Mouse (Mus musculus): ENCODE data around the gene Tsen54. TPM values are rescaled to one million over a fixed set of nuclear protein-coding genes. Genes with fewer than 3 reads are reported as not detected.

Gene Tsen54
- polyA plus RNA-seq, 1 experiment, result 24.2 TPM

- TF ChIP-seq CTCF (IDR thresholded peaks at IDR 0.05; ENCODE audit: borderline replicate concordance, extremely low read depth, insufficient read depth, insufficient read length), result no peak
- TF ChIP-seq POLR2A (IDR thresholded peaks at IDR 0.05; ENCODE audit: borderline replicate concordance, extremely low read depth, insufficient read depth, insufficient read length, poor library complexity, severe bottlenecking), result no peak
- DNase-seq (ENCODE audit: low read depth), result peak; percentile 85
These were observed 35.4 kb upstream of the Tsen54 start for GRCm38 (mm10) chr11:115779038-115779571.

GRCm38 (mm10) chr11:115780141-115781070, 34.1 kb upstream of the Tsen54 start:
- DNase-seq (ENCODE audit: low read depth), result peak; percentile 93
- TF ChIP-seq POLR2A (IDR thresholded peaks at IDR 0.05; ENCODE audit: borderline replicate concordance, extremely low read depth, insufficient read depth, insufficient read length, poor library complexity, severe bottlenecking) (no peak), CTCF (IDR thresholded peaks at IDR 0.05; ENCODE audit: borderline replicate concordance, extremely low read depth, insufficient read depth, insufficient read length) (no peak)

GRCm38 (mm10) chr11:115786473-115786872, 28.1 kb upstream of the Tsen54 start:
- TF ChIP-seq POLR2A (IDR thresholded peaks at IDR 0.05; ENCODE audit: borderline replicate concordance, extremely low read depth, insufficient read depth, insufficient read length, poor library complexity, severe bottlenecking), result no peak
- TF ChIP-seq CTCF (IDR thresholded peaks at IDR 0.05; ENCODE audit: borderline replicate concordance, extremely low read depth, insufficient read depth, insufficient read length), result no peak
- DNase-seq (ENCODE audit: low read depth), result no peak

GRCm38 (mm10) chr11:115789787-115790186, 24.7 kb upstream of the Tsen54 start:
- TF ChIP-seq POLR2A (IDR thresholded peaks at IDR 0.05; ENCODE audit: borderline replicate concordance, extremely low read depth, insufficient read depth, insufficient read length, poor library complexity, severe bottlenecking) (no peak), CTCF (IDR thresholded peaks at IDR 0.05; ENCODE audit: borderline replicate concordance, extremely low read depth, insufficient read depth, insufficient read length) (no peak)
- no peak for DNase-seq (ENCODE audit: low read depth)

- TF ChIP-seq CTCF (IDR thresholded peaks at IDR 0.05; ENCODE audit: borderline replicate concordance, extremely low read depth, insufficient read depth, insufficient read length) (no peak), POLR2A (IDR thresholded peaks at IDR 0.05; ENCODE audit: borderline replicate concordance, extremely low read depth, insufficient read depth, insufficient read length, poor library complexity, severe bottlenecking) (no peak)
- no peak for DNase-seq (ENCODE audit: low read depth)
These were observed 22.6 kb upstream of the Tsen54 start for GRCm38 (mm10) chr11:115791919-115792318.

- no peak for DNase-seq (ENCODE audit: low read depth)
- TF ChIP-seq CTCF (IDR thresholded peaks at IDR 0.05; ENCODE audit: borderline replicate concordance, extremely low read depth, insufficient read depth, insufficient read length) (no peak), POLR2A (IDR thresholded peaks at IDR 0.05; ENCODE audit: borderline replicate concordance, extremely low read depth, insufficient read depth, insufficient read length, poor library complexity, severe bottlenecking) (no peak)
These were observed 22.2 kb upstream of the Tsen54 start for GRCm38 (mm10) chr11:115792353-115792752.

GRCm38 (mm10) chr11:115796898-115797297, 17.6 kb upstream of the Tsen54 start:
- no peak for DNase-seq (ENCODE audit: low read depth)

GRCm38 (mm10) chr11:115797665-115798064, 16.9 kb upstream of the Tsen54 start:
- DNase-seq (ENCODE audit: low read depth), result no peak
- TF ChIP-seq POLR2A (IDR thresholded peaks at IDR 0.05; ENCODE audit: borderline replicate concordance, extremely low read depth, insufficient read depth, insufficient read length, poor library complexity, severe bottlenecking) (no peak), CTCF (IDR thresholded peaks at IDR 0.05; ENCODE audit: borderline replicate concordance, extremely low read depth, insufficient read depth, insufficient read length) (no peak)

More at GRCm38 (mm10) chr11:115796898-115797297, 17.6 kb upstream of the Tsen54 start:
- no peak for TF ChIP-seq CTCF (IDR thresholded peaks at IDR 0.05; ENCODE audit: borderline replicate concordance, extremely low read depth, insufficient read depth, insufficient read length)
- no peak for TF ChIP-seq POLR2A (IDR thresholded peaks at IDR 0.05; ENCODE audit: borderline replicate concordance, extremely low read depth, insufficient read depth, insufficient read length, poor library complexity, severe bottlenecking)

GRCm38 (mm10) chr11:115800981-115801380, 13.5 kb upstream of the Tsen54 start:
- no peak for TF ChIP-seq CTCF (IDR thresholded peaks at IDR 0.05; ENCODE audit: borderline replicate concordance, extremely low read depth, insufficient read depth, insufficient read length)
- TF ChIP-seq POLR2A (IDR thresholded peaks at IDR 0.05; ENCODE audit: borderline replicate concordance, extremely low read depth, insufficient read depth, insufficient read length, poor library complexity, severe bottlenecking), result no peak
- DNase-seq (ENCODE audit: low read depth), result no peak

- no peak for TF ChIP-seq POLR2A (IDR thresholded peaks at IDR 0.05; ENCODE audit: borderline replicate concordance, extremely low read depth, insufficient read depth, insufficient read length, poor library complexity, severe bottlenecking)
- no peak for TF ChIP-seq CTCF (IDR thresholded peaks at IDR 0.05; ENCODE audit: borderline replicate concordance, extremely low read depth, insufficient read depth, insufficient read length)
These were observed 11.3 kb upstream of the Tsen54 start for GRCm38 (mm10) chr11:115803072-115803709.

GRCm38 (mm10) chr11:115805005-115805404, 9.5 kb upstream of the Tsen54 start:
- DNase-seq (ENCODE audit: low read depth), result no peak
- TF ChIP-seq CTCF (IDR thresholded peaks at IDR 0.05; ENCODE audit: borderline replicate concordance, extremely low read depth, insufficient read depth, insufficient read length) (no peak), POLR2A (IDR thresholded peaks at IDR 0.05; ENCODE audit: borderline replicate concordance, extremely low read depth, insufficient read depth, insufficient read length, poor library complexity, severe bottlenecking) (no peak)

More at GRCm38 (mm10) chr11:115803072-115803709, 11.3 kb upstream of the Tsen54 start:
- no peak for DNase-seq (ENCODE audit: low read depth)
